Mouse (Mus musculus): ENCODE results near the gene Hyal3. TPM values are rescaled to one million over a fixed set of nuclear protein-coding genes. Genes with fewer than 3 reads are reported as not detected.

Hyal3 gene
- 1.7 TPM for polyA plus RNA-seq (2014; fragmentation: Illumina TruSeq; extraction: RNeasy Lipid Tissue Mini Kit (QIAGEN cat#74804); ENCODE audit: low read depth, low replicate concordance)

GRCm38 (mm10) chr9:107580501-107581317, at the start of gene Hyal3:
Hyal3 (plus strand) TSS chr9:107580818.

GRCm38 (mm10) chr9:107533791-107534407, 46.7 kb upstream of the Hyal3 start, which contains the start of gene Tmem115:
Tmem115 (plus strand) TSS chr9:107533945.

GRCm38 (mm10) chr9:107541474-107542351, 38.9 kb upstream of the Hyal3 start, which contains the start of the genes Cyb561d2 and Nprl2:
Cyb561d2 (minus strand) TSS chr9:107542193.
Nprl2 (plus strand) TSS chr9:107542226.

GRCm38 (mm10) chr9:107547026-107547425, 33.6 kb upstream of the Hyal3 start, which contains the start of gene Zmynd10:
Zmynd10 (plus strand) TSS chr9:107547298.

GRCm38 (mm10) chr9:107551117-107551889, 29.3 kb upstream of the Hyal3 start, which contains the start of gene Rassf1:
Rassf1 (plus strand) TSS chr9:107551555.

GRCm38 (mm10) chr9:107563029-107563581, 17.5 kb upstream of the Hyal3 start, which contains the start of gene Tusc2:
Tusc2 (plus strand) TSS chr9:107563255.

GRCm38 (mm10) chr9:107567702-107568319, 12.8 kb upstream of the Hyal3 start, which contains the start of gene Hyal2:
Hyal2 (plus strand) TSS chr9:107567945.

GRCm38 (mm10) chr9:107576357-107577107, 4.1 kb upstream of the Hyal3 start, which contains the start of gene Hyal1:
Hyal1 (plus strand) TSS chr9:107576927.

GRCm38 (mm10) chr9:107578587-107578986, 2.0 kb upstream of the Hyal3 start, which contains the start of gene Naa80:
Naa80 (plus strand) TSS chr9:107578887.

GRCm38 (mm10) chr9:107586974-107587832, 6.6 kb downstream of the Hyal3 start, which contains the start of gene Ifrd2:
Ifrd2 (plus strand) TSS chr9:107587642.

GRCm38 (mm10) chr9:107608741-107609432, 28.3 kb downstream of the Hyal3 start, which contains the start of gene Sema3b:
Sema3b (minus strand) TSS chr9:107609229.

GRCm38 (mm10) chr9:107635279-107636028, 54.8 kb downstream of the Hyal3 start, which contains the start of gene Gnai2:
Gnai2 (minus strand) TSS chr9:107635367.

Other genes with a start within 250 kb of the Hyal3 start
- gene Hemk1, start 242.5 kb upstream of the Hyal3 start, polyA plus RNA-seq (2014; fragmentation: Illumina TruSeq; extraction: RNeasy Lipid Tissue Mini Kit (QIAGEN cat#74804); ENCODE audit: low read depth, low replicate concordance) = 16.6 TPM
- 0.22 TPM for gene 6430571L13Rik, start 240.2 kb upstream of the Hyal3 start, polyA plus RNA-seq (2014; fragmentation: Illumina TruSeq; extraction: RNeasy Lipid Tissue Mini Kit (QIAGEN cat#74804); ENCODE audit: low read depth, low replicate concordance)
- gene Cacna2d2, start 181.2 kb upstream of the Hyal3 start, polyA plus RNA-seq (2014; fragmentation: Illumina TruSeq; extraction: RNeasy Lipid Tissue Mini Kit (QIAGEN cat#74804); ENCODE audit: low read depth, low replicate concordance) = 0.96 TPM
- gene Tmem115, start 46.9 kb upstream of the Hyal3 start, polyA plus RNA-seq (2014; fragmentation: Illumina TruSeq; extraction: RNeasy Lipid Tissue Mini Kit (QIAGEN cat#74804); ENCODE audit: low read depth, low replicate concordance) = 29.4 TPM
- 22.5 TPM for gene Cyb561d2, start 38.6 kb upstream of the Hyal3 start, polyA plus RNA-seq (2014; fragmentation: Illumina TruSeq; extraction: RNeasy Lipid Tissue Mini Kit (QIAGEN cat#74804); ENCODE audit: low read depth, low replicate concordance)
- 19.2 TPM for gene Nprl2, start 38.6 kb upstream of the Hyal3 start, polyA plus RNA-seq (2014; fragmentation: Illumina TruSeq; extraction: RNeasy Lipid Tissue Mini Kit (QIAGEN cat#74804); ENCODE audit: low read depth, low replicate concordance)
- 11.1 TPM for gene Zmynd10, start 33.5 kb upstream of the Hyal3 start, polyA plus RNA-seq (2014; fragmentation: Illumina TruSeq; extraction: RNeasy Lipid Tissue Mini Kit (QIAGEN cat#74804); ENCODE audit: low read depth, low replicate concordance)
- 33.9 TPM for gene Rassf1, start 29.3 kb upstream of the Hyal3 start, polyA plus RNA-seq (2014; fragmentation: Illumina TruSeq; extraction: RNeasy Lipid Tissue Mini Kit (QIAGEN cat#74804); ENCODE audit: low read depth, low replicate concordance)
- 34.1 TPM for gene Tusc2, start 17.6 kb upstream of the Hyal3 start, polyA plus RNA-seq (2014; fragmentation: Illumina TruSeq; extraction: RNeasy Lipid Tissue Mini Kit (QIAGEN cat#74804); ENCODE audit: low read depth, low replicate concordance)
- gene Hyal2, start 12.9 kb upstream of the Hyal3 start, polyA plus RNA-seq (2014; fragmentation: Illumina TruSeq; extraction: RNeasy Lipid Tissue Mini Kit (QIAGEN cat#74804); ENCODE audit: low read depth, low replicate concordance) = 31.9 TPM
- gene Hyal1, start 3.9 kb upstream of the Hyal3 start, polyA plus RNA-seq (2014; fragmentation: Illumina TruSeq; extraction: RNeasy Lipid Tissue Mini Kit (QIAGEN cat#74804); ENCODE audit: low read depth, low replicate concordance) = 26.2 TPM
- 37.0 TPM for gene Naa80, start 1.9 kb upstream of the Hyal3 start, polyA plus RNA-seq (2014; fragmentation: Illumina TruSeq; extraction: RNeasy Lipid Tissue Mini Kit (QIAGEN cat#74804); ENCODE audit: low read depth, low replicate concordance)
- 21.9 TPM for gene Ifrd2, start 6.8 kb downstream of the Hyal3 start, polyA plus RNA-seq (2014; fragmentation: Illumina TruSeq; extraction: RNeasy Lipid Tissue Mini Kit (QIAGEN cat#74804); ENCODE audit: low read depth, low replicate concordance)
- 36.0 TPM for gene Sema3b, start 28.4 kb downstream of the Hyal3 start, polyA plus RNA-seq (2014; fragmentation: Illumina TruSeq; extraction: RNeasy Lipid Tissue Mini Kit (QIAGEN cat#74804); ENCODE audit: low read depth, low replicate concordance)
- gene Gnai2, start 54.5 kb downstream of the Hyal3 start, polyA plus RNA-seq (2014; fragmentation: Illumina TruSeq; extraction: RNeasy Lipid Tissue Mini Kit (QIAGEN cat#74804); ENCODE audit: low read depth, low replicate concordance) = 290 TPM
- gene Slc38a3, start 88.7 kb downstream of the Hyal3 start, polyA plus RNA-seq (2014; fragmentation: Illumina TruSeq; extraction: RNeasy Lipid Tissue Mini Kit (QIAGEN cat#74804); ENCODE audit: low read depth, low replicate concordance) = 7.4 TPM
- not detected for gene Gnat1, start 98.9 kb downstream of the Hyal3 start, polyA plus RNA-seq (2014; fragmentation: Illumina TruSeq; extraction: RNeasy Lipid Tissue Mini Kit (QIAGEN cat#74804); ENCODE audit: low read depth, low replicate concordance)
- 24.8 TPM for gene Sema3f, start 129.7 kb downstream of the Hyal3 start, polyA plus RNA-seq (2014; fragmentation: Illumina TruSeq; extraction: RNeasy Lipid Tissue Mini Kit (QIAGEN cat#74804); ENCODE audit: low read depth, low replicate concordance)
- 101 TPM for gene Rbm5, start 190.2 kb downstream of the Hyal3 start, polyA plus RNA-seq (2014; fragmentation: Illumina TruSeq; extraction: RNeasy Lipid Tissue Mini Kit (QIAGEN cat#74804); ENCODE audit: low read depth, low replicate concordance)